Mouse (Mus musculus) adrenal gland, adult 18-20 months (tissue): ENCODE measurements at regions not wholly inside any gene's neighbourhood (a gene's known extent, or its start where the extent isn't known, plus 50 kb on each side); places are given as distances from the start of the nearest gene placed in this dataset.
A peak's percentile ranks its signal among the peaks of the same experiment; 100 is the strongest.

Experiments used
- DNase-seq, 2 experiments: peaks; one replicate each; pipeline ENCODE4 v3.0.0; 2021 to 2022; ENCODE audit warnings: low spot score in 2 of 2

GRCm38 (mm10) chr5:44416844-44417589, 190.6 kb upstream of the Tapt1 start:
- DNase-seq, result no peak

GRCm38 (mm10) chr5:44414441-44414840, 188.0 kb upstream of the Tapt1 start:
- peak in 1 of 2 experiments; percentile 25 for DNase-seq

- no peak for DNase-seq
These were observed 176.9 kb upstream of the Tapt1 start for GRCm38 (mm10) chr5:44403300-44403699.

GRCm38 (mm10) chr5:44400573-44401332, 174.3 kb upstream of the Tapt1 start:
- no peak for DNase-seq

GRCm38 (mm10) chr5:44387237-44387810, 160.9 kb upstream of the Tapt1 start:
- DNase-seq, result no peak

GRCm38 (mm10) chr5:44386176-44386575, 159.8 kb upstream of the Tapt1 start:
- no peak for DNase-seq

GRCm38 (mm10) chr5:44383049-44383448, 156.6 kb upstream of the Tapt1 start:
- DNase-seq, result no peak

GRCm38 (mm10) chr5:44370006-44370405, 143.6 kb upstream of the Tapt1 start:
- no peak for DNase-seq

- no peak for DNase-seq
These were observed 125.9 kb upstream of the Tapt1 start for GRCm38 (mm10) chr5:44352324-44352723.

- DNase-seq, result no peak
These were observed 115.1 kb upstream of the Tapt1 start for GRCm38 (mm10) chr5:44341457-44342014.

- DNase-seq, result no peak
These were observed 112.2 kb upstream of the Tapt1 start for GRCm38 (mm10) chr5:44338662-44339061.

GRCm38 (mm10) chr5:44335756-44336155, 109.3 kb upstream of the Tapt1 start:
- no peak for DNase-seq

- no peak for DNase-seq
These were observed 93.2 kb upstream of the Tapt1 start for GRCm38 (mm10) chr5:44319626-44320025.

- DNase-seq, result no peak
These were observed 80.5 kb upstream of the Tapt1 start for GRCm38 (mm10) chr5:44306769-44307557.

- peak; percentile 57 to 58 for DNase-seq
These were observed 77.7 kb upstream of the Tapt1 start for GRCm38 (mm10) chr5:44303886-44304855.

GRCm38 (mm10) chr5:44284384-44284783, 58.0 kb upstream of the Tapt1 start:
- peak; percentile 76 to 80 for DNase-seq
